Mouse (Mus musculus) spleen, adult 2 months (tissue): ENCODE measurements around the gene Xaf1.

Experiments
- CTCF ChIP-seq: fragments of 200-500 bp; IDR thresholded peaks from 2 replicates; pipeline ENCODE4 v1.5.1; 2011; ENCODE audit warnings: mild to moderate bottlenecking, inconsistent platforms; ENCODE audit not compliant: insufficient read depth, insufficient read length, insufficient replicate concordance; ENCODE audit errors: extremely low read depth
- POLR2A ChIP-seq: fragments of 200-500 bp; IDR thresholded peaks from 2 replicates; pipeline ENCODE4 v1.6.1; 2011; ENCODE audit warnings: low read depth, low read length, inconsistent platforms

GRCm38 (mm10) chr11:72353186-72353585, 51.8 kb downstream of the Xaf1 start:
- TF ChIP-seq POLR2A, result no peak
- no peak for TF ChIP-seq CTCF
